Mouse (Mus musculus): ENCODE measurements around the gene Cdk14. TPM values are rescaled to one million over a fixed set of nuclear protein-coding genes. Genes with fewer than 3 reads are reported as not detected.

The Cdk14 gene
- polyA plus RNA-seq, 1 experiment from 2014 or later: 21.8 TPM

- H3K9ac ChIP-seq (ENCODE audit: low read length): no peak overlapping the region
- H3K4me2 ChIP-seq (ENCODE audit: low read length): no peak overlapping the region
- H3K9me3 ChIP-seq (ENCODE audit: control insufficient read depth, low read length): no peaks in the 10 kb centered on the region
- no peak overlapping the region for H3K27ac ChIP-seq (replicated peaks in 1 of 2; ENCODE audit: control insufficient read depth in 1 of 2, insufficient read depth in 1 of 2, low read depth in 2 of 2, low read length in 2 of 2)
- 85% methylated on average over 3 of the region's 3 CpGs for WGBS
- no peaks in the 10 kb centered on the region for H3K36me3 ChIP-seq (ENCODE audit: control insufficient read depth, insufficient read depth, low read length)
- H3K27me3 ChIP-seq (ENCODE audit: control insufficient read depth, insufficient read depth, low read length): no peaks in the 10 kb centered on the region
- no peak overlapping the region for H3K4me3 ChIP-seq (ENCODE audit: control insufficient read depth in 1 of 2, insufficient read depth in 1 of 2, low read depth in 1 of 2, low read length in 2 of 2)
- no peaks in the 10 kb centered on the region for H3K4me1 ChIP-seq (ENCODE audit: control insufficient read depth in 2 of 2, insufficient read depth in 2 of 2, low read length in 2 of 2)
- ATAC-seq (ENCODE audit: insufficient number of reproducible peaks, insufficient read depth, low FRiP score, low read depth): no peak
Observed at GRCm38 (mm10) chr5:4778274-4778673, 641.8 kb downstream of the Cdk14 start.

GRCm38 (mm10) chr5:4776495-4776894 is 643.6 kb downstream of the Cdk14 start:
- H3K27ac ChIP-seq (replicated peaks in 1 of 2; ENCODE audit: control insufficient read depth in 1 of 2, insufficient read depth in 1 of 2, low read depth in 2 of 2, low read length in 2 of 2): no peak overlapping the region
- H3K27me3 ChIP-seq (ENCODE audit: control insufficient read depth, insufficient read depth, low read length): no peaks in the 10 kb centered on the region
- no peak for ATAC-seq (ENCODE audit: insufficient number of reproducible peaks, insufficient read depth, low FRiP score, low read depth)
- H3K4me1 ChIP-seq (ENCODE audit: control insufficient read depth in 2 of 2, insufficient read depth in 2 of 2, low read length in 2 of 2): no peaks in the 10 kb centered on the region
- WGBS: 76% methylated on average over 2 of the region's 2 CpGs
- no peak overlapping the region for H3K9ac ChIP-seq (ENCODE audit: low read length)
- H3K9me3 ChIP-seq (ENCODE audit: control insufficient read depth, low read length): no peaks in the 10 kb centered on the region
- H3K4me2 ChIP-seq (ENCODE audit: low read length): no peak overlapping the region
- H3K36me3 ChIP-seq (ENCODE audit: control insufficient read depth, insufficient read depth, low read length): no peaks in the 10 kb centered on the region
- H3K4me3 ChIP-seq (ENCODE audit: control insufficient read depth in 1 of 2, insufficient read depth in 1 of 2, low read depth in 1 of 2, low read length in 2 of 2): no peak overlapping the region

- no peak for ATAC-seq (ENCODE audit: insufficient number of reproducible peaks, insufficient read depth, low FRiP score, low read depth)
- Histone ChIP-seq H3K4me3 (ENCODE audit: control insufficient read depth in 1 of 2, insufficient read depth in 1 of 2, low read depth in 1 of 2, low read length in 2 of 2) (no peak overlapping the region), H3K4me2 (ENCODE audit: low read length) (no peak overlapping the region), H3K9me3 (ENCODE audit: control insufficient read depth, low read length) (no peaks in the 10 kb centered on the region), H3K36me3 (ENCODE audit: control insufficient read depth, insufficient read depth, low read length) (no peaks in the 10 kb centered on the region), H3K27ac (replicated peaks in 1 of 2; ENCODE audit: control insufficient read depth in 1 of 2, insufficient read depth in 1 of 2, low read depth in 2 of 2, low read length in 2 of 2) (no peak overlapping the region), H3K4me1 (ENCODE audit: control insufficient read depth in 2 of 2, insufficient read depth in 2 of 2, low read length in 2 of 2) (no peaks in the 10 kb centered on the region), H3K9ac (ENCODE audit: low read length) (no peak overlapping the region), H3K27me3 (ENCODE audit: control insufficient read depth, insufficient read depth, low read length) (no peaks in the 10 kb centered on the region)
- 56% methylated on average over 9 of the region's 9 CpGs for WGBS
Observed at GRCm38 (mm10) chr5:4773090-4773772, 646.9 kb downstream of the Cdk14 start.

- Histone ChIP-seq H3K9me3 (ENCODE audit: control insufficient read depth, low read length) (no peaks in the 10 kb centered on the region), H3K27me3 (ENCODE audit: control insufficient read depth, insufficient read depth, low read length) (no peaks in the 10 kb centered on the region), H3K4me1 (ENCODE audit: control insufficient read depth in 2 of 2, insufficient read depth in 2 of 2, low read length in 2 of 2) (peaks cover 2 to 11% of the 10 kb centered on the region in 2 experiments; a peak in 2 of 4 replicates), H3K4me2 (ENCODE audit: low read length) (no peak overlapping the region), H3K9ac (ENCODE audit: low read length) (no peak overlapping the region), H3K36me3 (ENCODE audit: control insufficient read depth, insufficient read depth, low read length) (no peaks in the 10 kb centered on the region), H3K27ac (replicated peaks in 1 of 2; ENCODE audit: control insufficient read depth in 1 of 2, insufficient read depth in 1 of 2, low read depth in 2 of 2, low read length in 2 of 2) (no peak overlapping the region), H3K4me3 (ENCODE audit: control insufficient read depth in 1 of 2, insufficient read depth in 1 of 2, low read depth in 1 of 2, low read length in 2 of 2) (no peak overlapping the region)
- no peak for ATAC-seq (ENCODE audit: insufficient number of reproducible peaks, insufficient read depth, low FRiP score, low read depth)
- 70% methylated on average over 1 of the region's 1 CpGs for WGBS
Observed at GRCm38 (mm10) chr5:4770609-4771008, 649.5 kb downstream of the Cdk14 start.

GRCm38 (mm10) chr5:4767896-4768295 is 652.2 kb downstream of the Cdk14 start:
- H3K4me1 ChIP-seq (ENCODE audit: control insufficient read depth in 2 of 2, insufficient read depth in 2 of 2, low read length in 2 of 2): peaks cover 2 to 11% of the 10 kb centered on the region in 2 experiments; a peak in 2 of 4 replicates
- WGBS: 23% methylated on average over 2 of the region's 2 CpGs
- ATAC-seq (ENCODE audit: insufficient number of reproducible peaks, insufficient read depth, low FRiP score, low read depth): no peak
- no peak overlapping the region for H3K4me3 ChIP-seq (ENCODE audit: control insufficient read depth in 1 of 2, insufficient read depth in 1 of 2, low read depth in 1 of 2, low read length in 2 of 2)
- no peaks in the 10 kb centered on the region for H3K36me3 ChIP-seq (ENCODE audit: control insufficient read depth, insufficient read depth, low read length)
- no peak overlapping the region for H3K9ac ChIP-seq (ENCODE audit: low read length)
- H3K27me3 ChIP-seq (ENCODE audit: control insufficient read depth, insufficient read depth, low read length): no peaks in the 10 kb centered on the region
- H3K4me2 ChIP-seq (ENCODE audit: low read length): no peak overlapping the region
- no peak overlapping the region for H3K27ac ChIP-seq (replicated peaks in 1 of 2; ENCODE audit: control insufficient read depth in 1 of 2, insufficient read depth in 1 of 2, low read depth in 2 of 2, low read length in 2 of 2)
- no peaks in the 10 kb centered on the region for H3K9me3 ChIP-seq (ENCODE audit: control insufficient read depth, low read length)

GRCm38 (mm10) chr5:4766719-4767118 is 653.4 kb downstream of the Cdk14 start:
- H3K4me2 ChIP-seq (ENCODE audit: low read length): no peak overlapping the region
- no peak overlapping the region for H3K27ac ChIP-seq (replicated peaks in 1 of 2; ENCODE audit: control insufficient read depth in 1 of 2, insufficient read depth in 1 of 2, low read depth in 2 of 2, low read length in 2 of 2)
- no peaks in the 10 kb centered on the region for H3K36me3 ChIP-seq (ENCODE audit: control insufficient read depth, insufficient read depth, low read length)
- H3K4me3 ChIP-seq (ENCODE audit: control insufficient read depth in 1 of 2, insufficient read depth in 1 of 2, low read depth in 1 of 2, low read length in 2 of 2): no peak overlapping the region
- no peak overlapping the region for H3K9ac ChIP-seq (ENCODE audit: low read length)
- no peak for ATAC-seq (ENCODE audit: insufficient number of reproducible peaks, insufficient read depth, low FRiP score, low read depth)
- WGBS: 44% methylated on average over 5 of the region's 5 CpGs
- peaks cover 2 to 11% of the 10 kb centered on the region in 2 experiments; a peak in 2 of 4 replicates for H3K4me1 ChIP-seq (ENCODE audit: control insufficient read depth in 2 of 2, insufficient read depth in 2 of 2, low read length in 2 of 2)
- no peaks in the 10 kb centered on the region for H3K9me3 ChIP-seq (ENCODE audit: control insufficient read depth, low read length)
- no peaks in the 10 kb centered on the region for H3K27me3 ChIP-seq (ENCODE audit: control insufficient read depth, insufficient read depth, low read length)

- ATAC-seq (ENCODE audit: insufficient number of reproducible peaks, insufficient read depth, low FRiP score, low read depth): no peak
- H3K27me3 ChIP-seq (ENCODE audit: control insufficient read depth, insufficient read depth, low read length): no peaks in the 10 kb centered on the region
- no peak overlapping the region for H3K4me3 ChIP-seq (ENCODE audit: control insufficient read depth in 1 of 2, insufficient read depth in 1 of 2, low read depth in 1 of 2, low read length in 2 of 2)
- H3K9ac ChIP-seq (ENCODE audit: low read length): no peak overlapping the region
- peaks cover 4 to 14% of the 10 kb centered on the region in 2 experiments; a peak in 3 of 4 replicates for H3K4me1 ChIP-seq (ENCODE audit: control insufficient read depth in 2 of 2, insufficient read depth in 2 of 2, low read length in 2 of 2)
- H3K36me3 ChIP-seq (ENCODE audit: control insufficient read depth, insufficient read depth, low read length): no peaks in the 10 kb centered on the region
- no peak overlapping the region for H3K4me2 ChIP-seq (ENCODE audit: low read length)
- no peaks in the 10 kb centered on the region for H3K9me3 ChIP-seq (ENCODE audit: control insufficient read depth, low read length)
- H3K27ac ChIP-seq (replicated peaks in 1 of 2; ENCODE audit: control insufficient read depth in 1 of 2, insufficient read depth in 1 of 2, low read depth in 2 of 2, low read length in 2 of 2): no peak overlapping the region
Observed at GRCm38 (mm10) chr5:4761891-4762290, 658.2 kb downstream of the Cdk14 start.

Measured in heart, embryonic 14.5 days (tissue).